Mouse (Mus musculus) embryo, embryonic 11 days (tissue): ENCODE data around the gene Tgfbr3.

Experiments
- DNase-seq: peaks from one replicate; pipeline ENCODE4 v3.0.0-alpha.2; 2015

Gene Tgfbr3

GRCm38 (mm10) chr5:107167872-107168300, 121.5 kb downstream of the Tgfbr3 start:
- DNase-seq = peak; percentile 80

DNA sequence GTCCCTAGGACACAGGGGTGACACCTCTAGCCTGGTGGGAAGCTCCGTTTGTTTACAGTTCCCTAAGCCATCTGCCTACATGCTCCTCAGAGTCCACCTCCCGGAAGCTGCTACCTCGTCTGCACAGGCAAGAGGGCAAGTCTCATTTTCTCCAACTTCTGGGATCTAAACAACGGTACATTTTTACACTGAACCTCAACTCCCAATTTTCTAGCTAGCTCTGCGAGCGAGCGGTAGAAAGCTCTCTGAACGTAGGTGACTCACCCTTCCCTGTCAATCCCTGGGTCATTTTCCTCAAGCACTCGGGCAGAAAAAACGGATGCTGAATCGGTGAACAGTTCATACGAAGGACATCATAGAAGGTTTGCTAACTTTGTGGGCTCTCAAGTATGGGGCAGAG, 122.1 kb downstream of the Tgfbr3 start:
- no peak for DNase-seq

GRCm38 (mm10) chr5:107166659-107167370, 122.6 kb downstream of the Tgfbr3 start:
- DNase-seq = no peak

GRCm38 (mm10) chr5:107165734-107166133, 123.7 kb downstream of the Tgfbr3 start:
- no peak for DNase-seq

DNA sequence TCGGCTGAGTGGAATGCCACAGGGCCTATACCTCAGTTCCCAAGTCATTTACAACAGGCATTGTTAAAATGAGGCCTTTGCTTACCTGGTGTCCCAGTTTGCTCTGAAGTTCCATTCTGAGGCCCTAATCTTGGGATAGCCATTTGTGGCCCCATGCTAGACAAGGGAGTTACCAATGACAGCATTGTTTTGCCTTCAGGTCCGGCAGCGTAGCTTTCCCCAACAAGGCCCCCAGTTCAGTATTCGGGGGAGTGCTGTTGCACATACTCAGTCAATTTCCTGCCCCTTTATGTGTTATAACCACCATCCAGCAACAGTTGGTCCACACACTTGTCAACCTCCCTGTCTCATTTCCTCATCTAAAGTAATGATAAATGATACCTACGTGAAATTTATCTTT, 124.2 kb downstream of the Tgfbr3 start:
- DNase-seq = no peak

DNA sequence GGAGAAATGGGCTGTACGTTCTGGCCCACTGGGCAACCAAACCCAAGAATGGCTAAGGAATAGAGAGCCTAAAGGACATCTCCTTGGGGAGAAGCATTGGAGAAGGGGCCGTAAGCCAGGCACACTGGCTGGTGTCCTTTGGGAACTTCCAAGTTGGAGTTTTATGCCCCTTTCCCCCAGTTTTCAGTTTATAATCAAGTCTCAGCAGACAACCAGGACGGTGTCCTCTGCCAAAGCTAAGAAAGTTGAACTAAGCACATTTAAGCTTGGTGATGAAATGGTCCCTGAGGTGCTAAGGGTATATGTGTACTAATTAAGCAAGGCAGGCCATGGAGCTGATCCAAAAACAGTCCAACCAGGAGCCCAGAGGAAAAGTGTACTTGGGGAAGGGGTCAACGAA, 124.6 kb downstream of the Tgfbr3 start:
- DNase-seq = no peak

DNA sequence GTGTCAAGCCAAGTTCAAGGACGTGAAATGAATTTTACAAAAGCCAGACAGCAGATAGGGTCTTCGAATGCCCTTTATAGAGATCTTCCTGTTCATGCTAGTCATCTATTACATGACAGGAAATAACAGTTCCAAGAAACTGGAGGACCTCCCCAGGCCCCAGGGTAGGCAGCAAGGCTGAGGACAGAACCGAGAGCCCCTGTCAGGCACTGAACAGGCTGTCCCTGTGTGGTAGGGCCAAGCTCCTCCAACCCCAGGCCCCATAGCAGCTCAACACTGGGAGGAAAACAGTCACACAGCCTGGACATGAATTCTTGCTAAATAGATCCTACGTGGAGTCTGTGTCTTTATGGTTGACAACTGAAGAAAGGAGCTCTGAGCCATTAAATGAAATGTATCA, 125.3 kb downstream of the Tgfbr3 start:
- no peak for DNase-seq

- no peak for DNase-seq
These were observed 126.1 kb downstream of the Tgfbr3 start for GRCm38 (mm10) chr5:107163336-107163735.

DNA sequence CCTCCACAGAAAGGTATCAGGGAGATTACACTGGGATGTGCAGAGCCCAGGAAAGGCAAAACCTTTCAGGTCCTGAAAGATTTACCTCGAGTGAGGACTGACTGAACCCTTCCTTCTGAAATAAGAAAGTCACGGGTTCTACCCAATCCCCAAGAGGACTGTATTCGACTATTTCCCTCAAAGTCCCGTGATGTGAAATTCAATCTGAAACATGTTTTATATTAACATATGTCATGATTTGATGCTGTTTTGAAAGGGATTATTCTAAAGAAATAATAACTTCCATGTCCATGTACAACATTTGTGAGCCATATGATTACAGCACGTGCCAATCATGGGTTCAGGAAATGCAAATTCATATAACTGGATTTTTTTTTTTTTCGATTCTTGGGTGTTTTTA, 126.6 kb downstream of the Tgfbr3 start:
- DNase-seq = no peak

GRCm38 (mm10) chr5:107162319-107162718, 127.1 kb downstream of the Tgfbr3 start:
- DNase-seq = no peak

DNA sequence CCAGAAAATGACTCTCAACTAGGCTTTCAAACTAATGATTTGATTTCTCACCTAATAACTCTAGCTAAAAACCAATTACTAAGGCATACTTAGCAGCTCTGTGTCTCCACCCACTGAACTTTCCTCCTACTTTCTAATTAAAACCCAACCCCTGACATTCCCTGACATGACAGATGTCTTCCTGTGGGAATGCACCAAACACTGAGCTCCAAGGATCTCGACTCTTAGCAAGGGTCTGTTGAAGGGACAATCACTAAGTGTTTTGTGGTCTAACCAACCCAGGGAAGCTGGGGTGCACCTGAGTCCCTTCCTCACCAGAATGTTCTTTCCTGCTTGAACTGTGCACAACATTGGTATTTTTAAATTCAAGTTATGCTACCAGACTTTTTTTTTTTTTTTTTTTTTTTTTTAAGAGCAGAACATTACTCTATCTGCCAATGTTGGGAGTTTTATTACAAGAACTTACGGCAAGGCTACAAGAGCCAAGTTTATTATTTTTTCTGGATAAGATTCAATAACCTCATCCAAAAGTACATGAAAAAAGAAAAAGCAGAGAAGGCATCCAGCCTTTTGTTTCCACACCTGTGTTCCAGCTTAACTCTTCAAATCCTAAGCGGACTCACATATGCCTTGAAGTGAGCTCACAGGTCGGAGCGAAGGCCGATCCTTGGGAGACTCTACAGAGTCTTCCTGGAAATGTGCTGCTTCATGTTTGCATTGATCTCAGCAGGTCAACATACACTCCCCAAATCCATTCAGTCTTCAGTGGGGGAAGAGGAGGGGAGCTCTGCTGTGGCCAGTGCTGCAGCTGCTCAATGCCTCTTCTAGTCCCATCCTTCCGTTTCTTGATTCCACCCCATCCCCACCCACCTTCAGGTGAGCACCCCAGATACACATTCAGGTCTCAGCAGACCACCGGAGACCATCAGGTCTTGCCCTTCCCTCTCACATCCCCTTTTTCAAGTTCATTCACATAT, 129.2 kb downstream of the Tgfbr3 start:
- no peak for DNase-seq

- DNase-seq = no peak
These were observed 130.8 kb downstream of the Tgfbr3 start for GRCm38 (mm10) chr5:107158531-107159178.

GRCm38 (mm10) chr5:107157384-107157783, 132.0 kb downstream of the Tgfbr3 start:
- peak; percentile 54 for DNase-seq

DNA sequence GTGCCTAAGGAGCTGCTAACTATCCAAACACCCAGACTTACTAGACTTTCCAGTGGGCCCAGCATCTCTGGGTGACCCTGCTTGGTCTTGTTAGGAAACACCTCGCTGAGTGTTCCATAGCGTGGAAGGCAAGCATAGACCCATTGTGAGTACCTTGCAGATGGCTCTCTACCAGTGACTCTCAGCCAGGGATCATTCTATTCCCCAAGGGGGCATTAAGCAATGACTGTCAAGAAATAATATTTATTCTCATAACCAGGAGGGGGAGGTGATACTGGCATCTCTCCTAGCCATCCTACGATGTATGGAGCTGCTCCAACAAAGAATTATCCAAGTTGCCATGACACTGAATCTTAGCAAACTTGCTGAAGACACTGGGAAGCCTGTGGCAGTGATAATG, 133.3 kb downstream of the Tgfbr3 start:
- no peak for DNase-seq

DNA sequence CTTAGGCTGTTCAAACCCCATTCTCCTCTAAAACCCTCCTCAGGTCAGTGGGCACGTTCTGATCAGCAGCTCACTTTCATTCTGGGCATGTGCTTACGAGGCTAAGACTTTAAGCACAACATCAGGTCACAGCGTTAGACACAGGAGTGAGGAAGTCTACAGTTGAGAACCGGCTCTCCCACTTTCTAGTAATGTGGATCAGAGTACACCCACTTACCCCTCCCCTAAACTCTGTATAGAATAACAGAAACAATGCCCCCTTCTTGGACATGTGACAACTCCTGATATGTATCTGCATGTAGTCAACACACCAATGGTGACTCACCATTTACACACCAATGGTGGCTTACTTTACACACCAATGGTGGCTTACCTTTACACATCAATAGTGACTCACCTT, 136.4 kb downstream of the Tgfbr3 start:
- DNase-seq = no peak

DNA sequence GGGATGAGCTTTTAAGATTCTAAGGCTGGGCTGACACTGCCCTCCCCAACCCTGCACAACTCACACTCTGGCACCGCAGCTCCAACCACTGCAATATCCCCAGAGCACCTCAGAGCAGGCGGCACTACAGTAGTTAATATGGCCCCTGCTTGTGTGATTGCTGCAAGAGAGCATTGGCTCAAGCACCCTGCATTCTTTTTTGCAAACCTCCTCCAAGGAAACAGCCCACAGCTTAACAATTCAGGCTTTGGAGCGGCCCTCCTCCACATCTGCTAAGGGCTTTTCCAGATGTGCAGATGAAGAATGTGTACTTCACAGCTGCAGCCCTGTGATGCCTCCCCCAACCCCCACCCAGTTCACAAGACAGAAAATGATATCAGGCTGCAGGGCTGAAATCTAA, 138.1 kb downstream of the Tgfbr3 start:
- DNase-seq = peak; percentile 61

GRCm38 (mm10) chr5:107150555-107151312, 138.7 kb downstream of the Tgfbr3 start:
- no peak for DNase-seq

DNA sequence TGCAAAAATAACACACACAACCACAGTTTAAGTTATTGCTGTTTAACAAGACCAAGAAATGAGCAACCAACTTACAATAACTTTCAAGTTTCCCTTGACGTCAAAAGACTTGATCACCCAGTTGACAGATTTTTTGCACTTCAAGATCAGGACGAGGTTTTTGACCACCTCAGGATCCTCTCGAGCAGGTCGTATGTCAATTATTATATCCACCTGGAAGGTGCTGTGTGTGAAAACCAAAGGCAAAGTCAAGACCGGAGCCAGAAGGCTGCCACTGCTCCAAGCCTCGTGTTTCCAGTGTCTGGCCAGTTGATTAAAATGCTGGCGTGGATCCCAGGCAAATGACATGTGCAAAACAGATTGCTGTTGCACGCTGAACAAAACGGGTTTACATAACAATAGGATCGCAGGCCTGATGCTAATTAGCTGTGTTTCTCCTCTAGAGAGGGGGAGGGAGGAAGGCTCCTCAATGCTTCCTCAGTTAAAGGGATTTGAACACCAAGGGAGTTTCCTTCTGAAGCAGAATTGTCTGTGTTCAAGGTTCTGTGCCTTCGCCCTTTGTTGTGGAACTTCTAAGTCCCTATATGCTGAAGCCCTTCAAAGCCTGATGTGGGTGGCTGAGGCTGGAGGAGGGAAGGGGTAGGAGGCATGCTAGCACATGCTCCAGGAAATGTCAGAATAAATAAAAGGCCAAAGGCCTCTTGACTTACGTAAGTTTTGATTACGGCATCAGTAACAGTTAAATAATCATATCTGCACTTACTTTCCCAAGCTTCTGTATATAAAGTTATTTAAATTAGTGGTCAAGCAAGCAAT, 141.3 kb downstream of the Tgfbr3 start:
- peak; percentile 59 for DNase-seq

DNA sequence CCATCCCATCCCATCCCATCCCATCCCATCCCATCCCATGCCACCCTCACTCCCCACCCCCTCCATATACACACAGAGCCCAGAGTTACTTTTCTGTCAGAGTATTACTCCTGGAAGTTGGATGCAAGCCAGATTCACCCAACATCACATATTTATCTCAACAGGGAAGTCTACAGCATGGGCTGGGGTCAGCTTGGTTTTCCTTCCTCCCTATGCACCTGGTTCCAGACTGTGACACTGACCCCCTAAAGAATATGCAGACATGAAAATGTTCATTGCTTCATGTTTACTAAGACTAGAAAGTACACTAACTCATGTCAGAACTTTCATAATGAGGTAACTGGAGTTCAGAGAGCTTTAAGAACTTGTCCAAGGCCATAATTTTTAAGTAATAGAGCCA, 142.0 kb downstream of the Tgfbr3 start:
- DNase-seq = no peak

GRCm38 (mm10) chr5:107146111-107146616, 143.3 kb downstream of the Tgfbr3 start:
- no peak for DNase-seq

DNA sequence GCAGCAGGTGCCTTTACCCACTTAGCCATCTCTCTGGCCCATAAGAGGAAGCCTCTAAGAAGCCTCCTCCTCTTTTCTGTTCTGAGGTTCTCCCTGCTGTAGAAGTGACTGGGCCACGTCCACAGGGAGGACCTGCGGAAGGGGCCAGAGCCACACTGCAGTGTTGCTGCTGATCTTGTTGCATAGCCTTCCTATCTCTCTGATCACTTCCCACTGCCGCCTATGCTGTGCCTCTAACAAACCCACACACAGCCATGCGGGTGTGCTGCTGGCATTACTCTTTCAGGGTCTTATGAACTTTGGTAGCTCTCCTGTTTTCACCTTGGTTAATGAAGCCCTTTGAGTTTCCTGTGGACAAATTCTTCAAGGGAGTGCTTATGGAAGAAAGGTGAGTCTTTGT, 144.3 kb downstream of the Tgfbr3 start:
- DNase-seq = no peak
